Mouse (Mus musculus) G1E (cell line): ENCODE data around the gene Grk2. TPM values are rescaled to one million over a fixed set of nuclear protein-coding genes. Genes with fewer than 3 reads are reported as not detected.

ENCODE experiments used
- ATAC-seq: 2 replicates; pipeline ENCODE4 v1.8.0; 2016; ENCODE audit warnings: mild to moderate bottlenecking; ENCODE audit not compliant: insufficient number of reproducible peaks, poor library complexity, low FRiP score, severe bottlenecking; ENCODE audit errors: extremely low read depth
- DNase-seq: peaks from one replicate; pipeline ENCODE4 v3.0.0; 2012; ENCODE audit warnings: low spot score
- H3K27me3 ChIP-seq: 2 replicates; pipeline ENCODE4 v1.6.1; 2012; ENCODE audit warnings: mild to moderate bottlenecking, low read length, inconsistent platforms; ENCODE audit not compliant: insufficient read depth
- H3K36me3 ChIP-seq: replicated peaks from 2 replicates; pipeline ENCODE3; 2012; ENCODE audit warnings: mild to moderate bottlenecking, inconsistent platforms
- H3K4me1 ChIP-seq: 2 replicates; pipeline ENCODE4 v1.6.1; 2012; ENCODE audit warnings: low read depth, low read length, inconsistent platforms, mixed read lengths; ENCODE audit not compliant: insufficient read depth
- H3K4me3 ChIP-seq: 2 replicates; pipeline ENCODE4 v1.5.1; 2012; ENCODE audit warnings: low read depth, mild to moderate bottlenecking, inconsistent platforms, low read length, moderate library complexity, mixed read lengths
- H3K9me3 ChIP-seq: replicated peaks from 2 replicates; pipeline ENCODE4 v1.6.1; 2012; ENCODE audit warnings: inconsistent platforms
- CTCF ChIP-seq: IDR thresholded peaks from 2 replicates; pipeline ENCODE4 v1.5.1; 2012; ENCODE audit warnings: low read depth, low read length, inconsistent platforms, mixed read lengths
- GATA1 ChIP-seq: IDR thresholded peaks from 2 replicates; pipeline ENCODE4 v1.6.1; 2012; ENCODE audit warnings: borderline replicate concordance, low read length, inconsistent platforms, mixed read lengths
- GATA2 ChIP-seq: IDR thresholded peaks from 2 replicates; pipeline ENCODE4 v1.6.1; 2012; ENCODE audit warnings: low read depth, low read length, inconsistent platforms, borderline replicate concordance
- POLR2AphosphoS5 ChIP-seq: IDR thresholded peaks from 2 replicates; pipeline ENCODE4 v1.6.1; 2012; ENCODE audit warnings: low read depth, low read length, inconsistent platforms; ENCODE audit not compliant: insufficient replicate concordance
- TAL1 ChIP-seq: conservative IDR thresholded peaks from 2 replicates; pipeline ENCODE4 v1.6.1; 2012; ENCODE audit warnings: low read depth, low read length, inconsistent platforms, mixed read lengths
- polyA plus RNA-seq: library from polyadenylated mRNA; stranded (reverse); fragments of >175 nt; gene quantifications from 2 replicates; pipeline ENCODE4 v1.2.3, GENCODE M21; 2012
- total RNA-seq, 2 experiments: library from RNA; stranded (forward) in 1 of 2; stranded (reverse) in 1 of 2; fragments of 200-1000 nt in 1 of 2; fragments of >200 nt in 1 of 2; fragmentation: Nextera tagmentation in 1 of 2; gene quantifications; 2 replicates each; pipeline ENCODE4 v1.2.3; 2014 to 2017

Gene Grk2
- total and polyA plus RNA-seq, 3 experiments: 149 to 341 (median 335) TPM

- Histone ChIP-seq H3K4me1 (peaks cover 8% of the 10 kb centered on the region), H3K36me3 (no peaks in the 10 kb centered on the region), H3K4me3 (no peak overlapping the region), H3K27me3 (peaks cover 26% of the 10 kb centered on the region), H3K9me3 (no peaks in the 10 kb centered on the region)
- no peak for ATAC-seq
- no peak for DNase-seq
- TF ChIP-seq GATA2 (no peak), CTCF (no peak), TAL1 (no peak), POLR2AphosphoS5 (no peak), GATA1 (no peak)
These were observed 65.8 kb downstream of the Grk2 start for GRCm38 (mm10) chr19:4240247-4240668.

Other genes with a start within 250 kb of the Grk2 start
Only the 20 nearest of the 24 such genes appear.
- gene Aip, start 180.4 kb downstream of the Grk2 start, total RNA-seq (2014; fragmentation: Nextera tagmentation): 36.8 and 39.9 TPM in 2 replicates
- 22.3 and 23.9 TPM in 2 replicates for gene Aip, start 180.4 kb downstream of the Grk2 start, total RNA-seq (2017)
- 86.6 and 92.9 TPM in 2 replicates for gene Aip, start 180.4 kb downstream of the Grk2 start, polyA plus RNA-seq
- not detected in 2 replicates for gene Gpr152, start 166.4 kb downstream of the Grk2 start, total RNA-seq (2014; fragmentation: Nextera tagmentation)
- gene Gpr152, start 166.4 kb downstream of the Grk2 start, total RNA-seq (2017): 0.11 TPM in 1 of 2 replicates, not detected in the other
- not detected in 2 replicates for gene Gpr152, start 166.4 kb downstream of the Grk2 start, polyA plus RNA-seq
- gene Cabp4, start 162.2 kb downstream of the Grk2 start, total RNA-seq (2014; fragmentation: Nextera tagmentation): 0.75 TPM in 1 of 2 replicates, not detected in the other
- 0.11 TPM in 1 of 2 replicates, not detected in the other for gene Cabp4, start 162.2 kb downstream of the Grk2 start, total RNA-seq (2017)
- 0.03 TPM in 1 of 2 replicates, not detected in the other for gene Cabp4, start 162.2 kb downstream of the Grk2 start, polyA plus RNA-seq
- 325 and 345 TPM in 2 replicates for gene Coro1b, start 157.6 kb downstream of the Grk2 start, total RNA-seq (2014; fragmentation: Nextera tagmentation)
- gene Coro1b, start 157.6 kb downstream of the Grk2 start, total RNA-seq (2017): 157 and 189 TPM in 2 replicates
- gene Coro1b, start 157.6 kb downstream of the Grk2 start, polyA plus RNA-seq: 134 and 177 TPM in 2 replicates
- gene Ptprcap, start 152.6 kb downstream of the Grk2 start, total RNA-seq (2014; fragmentation: Nextera tagmentation): 88.5 and 107 TPM in 2 replicates
- 34.6 and 52.7 TPM in 2 replicates for gene Ptprcap, start 152.6 kb downstream of the Grk2 start, total RNA-seq (2017)
- gene Ptprcap, start 152.6 kb downstream of the Grk2 start, polyA plus RNA-seq: 261 and 272 TPM in 2 replicates
- 23.1 and 31.5 TPM in 2 replicates for gene Rps6kb2, start 142.9 kb downstream of the Grk2 start, total RNA-seq (2014; fragmentation: Nextera tagmentation)
- 16.1 and 23.6 TPM in 2 replicates for gene Rps6kb2, start 142.9 kb downstream of the Grk2 start, total RNA-seq (2017)
- gene Rps6kb2, start 142.9 kb downstream of the Grk2 start, polyA plus RNA-seq: 73.4 and 78.6 TPM in 2 replicates
- 1.2 and 3.2 TPM in 2 replicates for gene Carns1, start 130.7 kb downstream of the Grk2 start, total RNA-seq (2014; fragmentation: Nextera tagmentation)
- 0.17 and 0.55 TPM in 2 replicates for gene Carns1, start 130.7 kb downstream of the Grk2 start, total RNA-seq (2017)
- gene Carns1, start 130.7 kb downstream of the Grk2 start, polyA plus RNA-seq: 0.37 and 0.48 TPM in 2 replicates
- gene Tbc1d10c, start 114.9 kb downstream of the Grk2 start, total RNA-seq (2014; fragmentation: Nextera tagmentation): 12.8 and 13.0 TPM in 2 replicates
- 21.9 and 26.7 TPM in 2 replicates for gene Tbc1d10c, start 114.9 kb downstream of the Grk2 start, total RNA-seq (2017)
- 32.8 and 36.0 TPM in 2 replicates for gene Tbc1d10c, start 114.9 kb downstream of the Grk2 start, polyA plus RNA-seq
- gene Ppp1ca, start 114.2 kb downstream of the Grk2 start, total RNA-seq (2014; fragmentation: Nextera tagmentation): 270 and 304 TPM in 2 replicates
- 565 and 679 TPM in 2 replicates for gene Ppp1ca, start 114.2 kb downstream of the Grk2 start, total RNA-seq (2017)
- gene Ppp1ca, start 114.2 kb downstream of the Grk2 start, polyA plus RNA-seq: 547 and 673 TPM in 2 replicates
- gene Rad9a, start 104.6 kb downstream of the Grk2 start, total RNA-seq (2014; fragmentation: Nextera tagmentation): 61.9 and 93.9 TPM in 2 replicates
- gene Rad9a, start 104.6 kb downstream of the Grk2 start, total RNA-seq (2017): 27.5 and 29.2 TPM in 2 replicates
- 31.3 and 33.6 TPM in 2 replicates for gene Rad9a, start 104.6 kb downstream of the Grk2 start, polyA plus RNA-seq
- not detected in 2 replicates for gene Clcf1, start 92.0 kb downstream of the Grk2 start, total RNA-seq (2014; fragmentation: Nextera tagmentation)
- gene Clcf1, start 92.0 kb downstream of the Grk2 start, total RNA-seq (2017): 0.06 and 0.27 TPM in 2 replicates
- gene Clcf1, start 92.0 kb downstream of the Grk2 start, polyA plus RNA-seq: not detected in 2 replicates
- gene AC109138.7, start 91.9 kb downstream of the Grk2 start, total RNA-seq (2014; fragmentation: Nextera tagmentation): not detected in 2 replicates
- gene AC109138.7, start 91.9 kb downstream of the Grk2 start, total RNA-seq (2017): not detected in 2 replicates
- gene AC109138.7, start 91.9 kb downstream of the Grk2 start, polyA plus RNA-seq: 35.4 TPM in 1 of 2 replicates, not detected in the other
- 98.6 and 104 TPM in 2 replicates for gene Pold4, start 74.3 kb downstream of the Grk2 start, total RNA-seq (2014; fragmentation: Nextera tagmentation)
- 66.2 and 89.1 TPM in 2 replicates for gene Pold4, start 74.3 kb downstream of the Grk2 start, total RNA-seq (2017)
- gene Pold4, start 74.3 kb downstream of the Grk2 start, polyA plus RNA-seq: 26.4 and 37.1 TPM in 2 replicates
- gene Ssh3, start 37.0 kb downstream of the Grk2 start, total RNA-seq (2014; fragmentation: Nextera tagmentation): 1.9 and 2.3 TPM in 2 replicates
- gene Ssh3, start 37.0 kb downstream of the Grk2 start, total RNA-seq (2017): 5.8 and 8.9 TPM in 2 replicates
- gene Ssh3, start 37.0 kb downstream of the Grk2 start, polyA plus RNA-seq: 0.30 and 0.32 TPM in 2 replicates
- 3.0 and 5.9 TPM in 2 replicates for gene Ankrd13d, start 23.1 kb downstream of the Grk2 start, total RNA-seq (2014; fragmentation: Nextera tagmentation)
- gene Ankrd13d, start 23.1 kb downstream of the Grk2 start, total RNA-seq (2017): 2.3 and 3.4 TPM in 2 replicates
- gene Ankrd13d, start 23.1 kb downstream of the Grk2 start, polyA plus RNA-seq: 0.95 and 1.1 TPM in 2 replicates
- 98.7 and 106 TPM in 2 replicates for gene Kdm2a, start 92.1 kb upstream of the Grk2 start, total RNA-seq (2014; fragmentation: Nextera tagmentation)
- 70.2 and 73.9 TPM in 2 replicates for gene Kdm2a, start 92.1 kb upstream of the Grk2 start, total RNA-seq (2017)
- 46.1 and 48.4 TPM in 2 replicates for gene Kdm2a, start 92.1 kb upstream of the Grk2 start, polyA plus RNA-seq
- 2.0 and 2.6 TPM in 2 replicates for gene Rhod, start 133.2 kb upstream of the Grk2 start, total RNA-seq (2014; fragmentation: Nextera tagmentation)
- gene Rhod, start 133.2 kb upstream of the Grk2 start, total RNA-seq (2017): 6.0 and 7.8 TPM in 2 replicates
- 1.1 and 1.6 TPM in 2 replicates for gene Rhod, start 133.2 kb upstream of the Grk2 start, polyA plus RNA-seq
- not detected in 2 replicates for gene Syt12, start 171.2 kb upstream of the Grk2 start, total RNA-seq (2014; fragmentation: Nextera tagmentation)
- 0.11 and 0.23 TPM in 2 replicates for gene Syt12, start 171.2 kb upstream of the Grk2 start, total RNA-seq (2017)
- gene Syt12, start 171.2 kb upstream of the Grk2 start, polyA plus RNA-seq: not detected in 2 replicates
- not detected in 2 replicates for gene 2010003K11Rik, start 192.4 kb upstream of the Grk2 start, total RNA-seq (2014; fragmentation: Nextera tagmentation)
- gene 2010003K11Rik, start 192.4 kb upstream of the Grk2 start, total RNA-seq (2017): 0.11 TPM in 1 of 2 replicates, not detected in the other
- not detected in 2 replicates for gene 2010003K11Rik, start 192.4 kb upstream of the Grk2 start, polyA plus RNA-seq
- gene Pcx, start 204.2 kb upstream of the Grk2 start, total RNA-seq (2014; fragmentation: Nextera tagmentation): 2.4 and 26.3 TPM in 2 replicates
- gene Pcx, start 204.2 kb upstream of the Grk2 start, total RNA-seq (2017): 2.2 and 2.5 TPM in 2 replicates
- gene Pcx, start 204.2 kb upstream of the Grk2 start, polyA plus RNA-seq: 11.7 and 12.9 TPM in 2 replicates